Mouse (Mus musculus): ENCODE measurements at regions not wholly inside any gene's neighbourhood (a gene's known extent, or its start where the extent isn't known, plus 50 kb on each side); places are given as distances from the start of the nearest gene placed in this dataset.
"Not testable (repeated sequence)": the region's sequence is repeated elsewhere in the genome, so short reads cannot be mapped to it uniquely, and the experiment has no call there.

GRCm38 (mm10) chr4:3495987-3496386 is 310.8 kb upstream of the Vmn1r3 start:
- TF ChIP-seq GATA1 (IDR thresholded peaks at IDR 0.05; ENCODE audit: borderline replicate concordance, low read length); FLI1 (IDR thresholded peaks at IDR 0.05; ENCODE audit: low read length): not testable (repeated sequence)

Data from megakaryocyte, embryonic 14.5 days (primary cell).